Mouse (Mus musculus): ENCODE measurements around the gene Efna5.

The Efna5 gene

DNA sequence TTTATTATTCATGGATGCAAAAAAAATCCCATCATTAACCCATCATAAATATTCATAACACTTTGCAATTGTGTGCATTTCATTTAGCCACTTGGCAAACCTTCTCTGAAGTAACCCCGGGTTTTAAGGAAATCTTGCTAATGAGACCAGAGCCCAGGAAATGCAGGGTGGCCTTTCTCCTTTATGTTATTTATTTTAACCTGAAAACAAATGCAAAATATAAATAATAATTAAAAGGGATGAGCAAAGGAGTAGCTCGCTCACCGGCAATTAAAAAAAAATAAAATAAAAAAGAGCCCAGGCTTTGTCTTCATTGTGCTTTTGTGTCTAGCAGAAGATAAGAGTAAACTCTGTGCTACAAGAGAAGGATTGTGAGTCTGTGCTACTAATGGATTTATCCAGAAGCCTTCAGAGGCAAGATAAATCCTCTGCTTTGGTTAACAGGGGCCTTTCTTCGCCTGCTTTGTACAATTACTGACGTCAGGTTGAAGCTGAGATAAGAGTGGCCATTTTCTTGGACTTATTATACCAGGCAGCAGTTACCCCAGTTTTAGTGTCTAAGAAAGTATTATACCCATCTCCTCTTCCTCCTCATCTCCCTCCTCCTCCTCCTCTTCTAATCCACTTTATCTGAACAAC is 288.6 kb downstream of the Efna5 start:
- no peak for DNase-seq

DNA sequence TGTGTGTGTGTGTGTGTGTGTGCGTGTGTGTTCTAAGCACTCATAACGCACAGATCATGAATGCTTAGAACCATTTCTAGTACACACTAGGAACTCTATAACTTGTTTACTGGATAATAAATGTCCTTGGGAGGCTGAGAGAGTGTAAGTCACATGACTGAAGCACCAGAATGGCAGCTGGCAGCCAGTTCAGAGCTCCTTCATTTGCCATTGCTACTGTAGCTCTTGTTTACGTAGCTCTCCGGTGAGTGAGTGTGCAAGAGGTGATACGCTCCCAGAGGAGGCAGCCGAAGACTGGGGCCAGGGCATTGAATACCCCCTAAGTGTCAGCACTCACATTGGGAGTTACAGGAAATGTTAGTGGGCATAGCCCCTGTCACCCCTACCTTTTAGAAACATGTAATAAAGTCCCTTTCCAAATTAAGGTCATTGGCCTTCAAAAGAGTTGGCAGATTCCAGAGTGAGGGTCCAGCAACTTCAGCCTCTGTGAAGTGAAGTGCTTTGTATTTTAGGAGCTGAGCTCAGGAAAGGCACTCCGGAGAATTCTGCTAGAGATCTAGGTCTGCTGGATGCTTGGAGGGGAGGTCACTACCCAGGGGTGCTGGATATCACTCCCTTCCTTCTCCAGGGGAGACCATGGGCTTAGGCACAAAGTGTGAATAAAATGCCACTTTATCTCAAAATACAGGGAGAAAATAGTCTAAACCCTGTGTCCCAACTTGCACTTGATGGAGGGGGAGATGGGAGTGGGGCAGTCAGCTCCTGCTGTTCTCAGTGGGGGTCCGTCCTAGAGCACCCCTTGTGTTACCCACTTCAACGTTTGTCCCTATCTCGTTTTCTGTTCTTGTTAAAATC is 289.3 kb downstream of the Efna5 start:
- no peak for DNase-seq

DNA sequence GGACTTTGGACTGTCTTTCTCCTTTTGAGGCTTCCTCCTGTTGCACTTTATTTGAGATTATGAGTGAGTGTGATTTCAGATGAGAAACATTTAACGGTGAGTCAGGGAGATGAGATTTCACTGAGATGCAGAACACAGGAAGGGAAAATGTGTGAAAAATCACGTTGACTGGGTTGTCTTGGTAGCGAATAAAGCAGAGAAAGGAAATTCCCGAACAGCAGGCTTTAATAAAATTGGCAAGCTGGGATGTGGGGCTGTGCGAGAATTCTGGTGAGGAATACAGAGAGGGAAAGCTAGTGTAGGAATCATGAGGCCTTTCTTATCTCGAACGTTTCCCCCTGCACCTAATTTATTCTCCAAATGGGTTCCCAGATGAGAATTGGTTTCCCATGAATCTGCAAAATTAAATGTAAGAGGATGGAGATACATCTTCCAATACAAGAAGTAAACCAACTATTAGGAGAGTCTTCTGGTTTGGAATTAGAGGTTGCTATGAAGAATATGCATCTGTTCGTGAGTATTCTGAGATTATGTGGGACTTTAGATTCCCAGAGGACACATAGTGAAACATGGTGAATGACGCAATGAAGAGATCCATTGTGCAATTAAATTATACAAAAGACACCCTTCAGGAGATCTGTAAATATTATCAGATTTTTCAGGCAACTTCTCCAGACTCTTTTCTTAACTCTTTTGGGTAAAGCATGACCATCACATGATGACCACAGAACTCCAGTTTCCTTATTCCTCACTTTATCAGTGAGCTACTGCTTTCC is 290.2 kb downstream of the Efna5 start:
- DNase-seq: no peak

GRCm38 (mm10) chr17:62580127-62580526 is 301.0 kb downstream of the Efna5 start:
- no peak for DNase-seq

- no peak for DNase-seq
Observed at GRCm38 (mm10) chr17:62579618-62580017, 301.5 kb downstream of the Efna5 start.

GRCm38 (mm10) chr17:62574499-62575265 is 306.4 kb downstream of the Efna5 start:
- DNase-seq: no peak

- no peak for DNase-seq
Observed at GRCm38 (mm10) chr17:62570101-62570500, 311.0 kb downstream of the Efna5 start.

- DNase-seq: no peak
Observed at GRCm38 (mm10) chr17:62568019-62568418, 313.1 kb downstream of the Efna5 start.

DNA sequence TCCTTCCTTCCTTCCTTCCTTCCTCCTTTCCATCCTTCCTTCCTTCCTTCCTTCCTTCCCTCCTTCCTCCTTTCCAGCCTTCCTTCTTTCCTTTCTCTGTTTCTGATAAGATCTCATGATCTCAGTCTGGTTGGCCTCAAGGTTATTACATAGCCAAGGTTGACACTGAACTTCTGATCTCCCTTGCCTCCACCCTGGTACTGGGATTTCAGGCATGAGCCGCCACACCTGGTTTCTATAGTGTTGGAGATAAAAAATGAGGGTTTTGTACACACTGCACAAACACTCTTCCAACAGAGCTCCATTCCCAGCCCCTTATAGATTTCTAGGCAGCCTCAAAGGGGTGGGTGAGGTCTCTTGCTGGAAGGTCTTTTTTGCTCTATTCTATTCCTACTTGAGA is 315.5 kb downstream of the Efna5 start:
- DNase-seq: no peak

DNA sequence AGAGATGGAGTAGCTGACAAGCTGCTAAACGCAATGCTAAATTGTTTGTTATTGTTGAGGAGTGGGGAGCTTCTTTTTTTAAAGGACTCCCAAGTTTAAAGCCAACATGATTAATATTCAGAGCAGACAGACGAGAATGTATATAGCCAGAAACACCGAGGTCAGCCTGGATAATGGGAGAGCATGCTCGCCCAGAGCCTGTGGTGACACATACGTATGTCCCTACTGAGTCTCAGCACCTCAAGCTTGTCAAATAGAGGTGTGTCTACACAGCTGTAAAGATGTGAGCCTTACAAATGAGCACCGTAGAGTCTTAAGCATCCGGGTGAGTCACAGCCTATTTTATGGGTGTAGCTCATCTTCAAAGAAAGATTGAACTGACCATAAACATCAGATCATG is 318.7 kb downstream of the Efna5 start:
- no peak for DNase-seq

GRCm38 (mm10) chr17:62557215-62557614 is 323.9 kb downstream of the Efna5 start:
- no peak for DNase-seq

Measured in kidney, postnatal 25 days (tissue).